Mouse (Mus musculus) ES-Bruce4 (cell line): ENCODE data around the gene D430042O09Rik.

Experiments used
- CTCF ChIP-seq: IDR thresholded peaks from one replicate; pipeline ENCODE4 v1.8.1; 2011; ENCODE audit warnings: low read depth, low read length
- EP300 ChIP-seq: IDR thresholded peaks from 2 replicates; pipeline ENCODE4 v1.6.1; 2011; ENCODE audit warnings: low read depth, low read length; ENCODE audit not compliant: insufficient read depth
- POLR2A ChIP-seq: IDR thresholded peaks from one replicate; pipeline ENCODE4 v1.8.1; 2011; ENCODE audit warnings: low read length; ENCODE audit not compliant: insufficient read depth

DNA sequence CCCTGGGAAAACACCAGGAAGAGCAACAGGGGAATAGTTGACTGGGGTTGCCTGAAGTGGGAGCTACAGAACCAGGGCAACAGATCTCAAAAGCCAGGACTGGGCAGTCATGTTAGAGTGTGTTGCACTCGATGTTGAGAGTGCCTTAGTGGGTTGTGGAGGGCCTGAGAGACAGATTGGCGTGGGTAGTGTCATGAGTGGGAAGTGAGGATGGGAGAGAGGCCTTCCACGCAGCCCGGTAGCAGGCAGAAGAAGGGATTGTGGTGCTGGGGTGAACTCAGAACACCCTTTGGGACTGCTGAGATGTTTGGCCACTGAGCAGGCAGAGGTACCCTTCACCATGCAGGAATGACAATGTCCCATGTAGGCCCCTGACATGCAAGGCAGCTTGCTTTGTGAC lies 189.4 kb downstream of the D430042O09Rik start:
- TF ChIP-seq CTCF (no peak), POLR2A (no peak), EP300 (no peak)
